Mouse (Mus musculus): ENCODE measurements around the gene Babam2. TPM values are rescaled to one million over a fixed set of nuclear protein-coding genes. Genes with fewer than 3 reads are reported as not detected.
"Not testable (repeated sequence)": the region's sequence is repeated elsewhere in the genome, so short reads cannot be mapped to it uniquely, and the experiment has no call there.

Babam2 gene
- polyA plus RNA-seq, 1 experiment = 45.2 TPM

DNA sequence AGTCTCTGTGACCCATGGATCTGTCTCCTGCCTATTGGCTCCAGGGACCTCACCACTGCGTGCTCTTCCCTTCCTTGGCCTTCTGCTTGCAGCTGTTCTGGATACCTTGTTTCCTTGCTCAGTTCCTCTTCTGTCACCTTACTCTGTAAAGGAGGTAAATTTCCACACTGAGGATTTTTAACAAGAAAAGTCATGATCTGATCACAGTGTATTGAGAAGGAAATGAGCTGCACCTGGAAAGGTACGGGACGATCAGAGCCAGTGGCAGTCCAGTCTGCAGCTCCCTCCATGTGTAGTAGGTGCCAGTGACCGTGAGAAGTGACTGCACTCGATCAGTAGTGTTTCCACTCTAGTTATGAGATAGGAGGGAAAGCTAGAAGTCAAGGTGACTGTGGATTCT is 129.8 kb downstream of the Babam2 start:
- no peak for DNase-seq (ENCODE audit: extremely low spot score in 1 of 2, low spot score in 1 of 2)

DNA sequence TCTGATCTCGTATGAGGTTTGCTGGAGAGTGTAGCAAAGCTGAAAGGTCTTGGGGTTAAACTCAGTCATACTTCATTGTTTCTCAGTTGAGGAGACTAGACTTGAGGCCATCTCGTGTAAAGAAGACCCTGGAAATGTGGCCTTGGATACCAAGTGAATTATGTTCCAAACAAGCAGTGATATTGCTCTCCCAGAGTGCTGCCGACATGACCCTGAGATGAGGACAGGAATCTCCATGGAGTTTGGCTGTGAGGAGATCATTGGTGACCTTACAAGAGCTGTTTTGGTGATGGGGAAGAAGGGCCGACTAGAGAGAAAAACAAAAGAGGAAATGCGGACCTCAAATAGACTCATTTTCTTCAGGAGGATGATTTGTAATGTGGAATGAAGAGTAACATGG is 130.4 kb downstream of the Babam2 start:
- no peak for DNase-seq (ENCODE audit: extremely low spot score in 1 of 2, low spot score in 1 of 2)

DNA sequence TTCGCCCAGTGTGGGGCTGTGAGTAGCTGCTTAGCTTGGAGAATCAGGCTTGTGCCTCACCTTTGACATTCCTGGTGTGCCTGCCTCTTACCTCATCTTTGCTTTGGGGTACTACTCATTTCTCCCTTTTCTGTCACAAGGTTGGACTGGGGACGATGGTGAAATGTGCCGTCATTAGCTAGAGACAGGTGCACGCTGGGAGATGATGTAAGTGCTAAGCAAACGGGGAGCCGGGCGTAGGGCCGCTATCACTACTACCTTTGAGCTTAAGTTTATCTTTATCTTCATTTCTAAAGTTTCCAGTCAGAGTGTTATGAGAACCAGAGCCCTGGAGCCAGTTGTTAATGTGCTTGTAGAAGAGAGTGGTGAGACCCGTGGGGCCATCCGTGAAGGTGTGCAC is 131.3 kb downstream of the Babam2 start:
- DNase-seq (ENCODE audit: extremely low spot score in 1 of 2, low spot score in 1 of 2) = no peak

DNA sequence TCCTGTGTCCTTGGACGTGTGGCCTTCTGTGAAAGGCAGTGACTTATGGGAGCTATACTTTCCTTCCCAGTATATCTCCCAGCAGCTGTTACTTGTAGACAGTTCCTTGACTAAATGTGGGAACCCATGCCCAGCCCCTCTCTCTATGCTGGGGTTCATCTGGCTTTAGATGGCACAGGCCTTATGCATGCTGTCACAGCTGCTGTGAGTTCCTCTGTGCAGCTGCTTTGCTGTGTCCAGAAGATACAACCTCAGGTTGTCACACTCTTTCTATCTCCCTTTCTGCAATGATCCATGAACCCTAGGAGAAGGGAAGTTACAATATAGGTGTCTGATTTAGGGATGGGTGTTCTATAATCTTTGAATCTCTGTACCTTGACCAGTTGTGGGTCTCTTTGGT is 132.1 kb downstream of the Babam2 start:
- no peak for DNase-seq (ENCODE audit: extremely low spot score in 1 of 2, low spot score in 1 of 2)

DNA sequence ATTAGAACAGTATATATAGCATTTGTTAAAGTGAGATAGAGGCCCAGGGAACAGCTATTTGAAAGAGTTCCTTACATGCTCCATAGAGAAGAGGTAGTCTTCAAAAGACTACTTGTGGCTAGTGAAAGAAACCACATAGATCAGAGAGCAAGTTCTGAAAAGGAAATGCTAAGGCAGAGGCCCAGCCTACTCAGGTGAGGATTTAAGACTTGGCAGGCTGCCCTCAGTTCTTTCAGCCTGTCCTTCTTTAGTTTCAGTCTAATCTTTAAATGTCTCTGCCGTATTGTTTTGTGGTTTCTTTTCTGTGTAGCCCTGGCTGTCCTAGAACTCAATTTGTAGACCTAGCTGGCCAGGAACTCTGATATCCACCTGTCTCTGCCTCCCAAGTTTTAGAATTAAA is 134.1 kb downstream of the Babam2 start:
- no peak for DNase-seq (ENCODE audit: extremely low spot score in 1 of 2, low spot score in 1 of 2)

DNA sequence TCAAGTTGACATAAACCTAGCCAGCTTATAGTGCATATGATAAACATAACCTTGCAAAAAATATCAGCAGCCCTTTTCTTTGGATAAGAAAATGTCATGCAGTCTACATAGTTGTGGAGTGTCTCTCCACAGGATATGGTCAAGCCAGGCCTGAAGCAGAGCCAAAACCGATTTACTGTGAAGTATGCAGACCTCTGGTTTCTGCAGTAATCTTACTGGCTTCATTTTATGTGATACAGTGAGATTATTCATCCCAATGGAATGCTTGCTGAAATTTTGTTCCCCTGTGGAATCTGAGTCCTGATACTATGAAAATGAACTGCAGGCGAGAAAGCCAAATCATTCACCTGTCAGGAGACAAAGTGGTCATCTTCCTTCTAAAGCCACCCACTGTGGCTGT is 138.2 kb downstream of the Babam2 start:
- DNase-seq (ENCODE audit: extremely low spot score in 1 of 2, low spot score in 1 of 2) = no peak

DNA sequence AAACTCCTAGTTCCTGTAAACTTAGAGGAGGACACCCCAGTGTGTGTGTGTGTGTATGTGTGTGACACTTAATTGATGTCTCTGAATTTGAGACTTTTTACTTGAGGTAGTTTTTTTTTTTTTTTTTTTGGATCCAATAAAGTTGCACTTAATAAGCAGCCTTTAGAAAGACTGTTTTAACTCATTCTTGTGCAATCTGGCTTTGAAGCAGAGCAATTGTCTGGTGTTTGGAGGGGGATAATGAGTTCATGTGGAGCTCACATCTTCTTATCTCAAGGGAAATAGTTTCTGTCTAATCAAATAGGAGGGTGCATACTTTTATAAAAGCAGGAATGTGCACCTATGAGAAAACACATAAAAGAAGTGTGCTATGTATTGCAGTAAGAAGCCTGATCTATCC is 142.5 kb downstream of the Babam2 start:
- no peak for DNase-seq (ENCODE audit: extremely low spot score in 1 of 2, low spot score in 1 of 2)

DNA sequence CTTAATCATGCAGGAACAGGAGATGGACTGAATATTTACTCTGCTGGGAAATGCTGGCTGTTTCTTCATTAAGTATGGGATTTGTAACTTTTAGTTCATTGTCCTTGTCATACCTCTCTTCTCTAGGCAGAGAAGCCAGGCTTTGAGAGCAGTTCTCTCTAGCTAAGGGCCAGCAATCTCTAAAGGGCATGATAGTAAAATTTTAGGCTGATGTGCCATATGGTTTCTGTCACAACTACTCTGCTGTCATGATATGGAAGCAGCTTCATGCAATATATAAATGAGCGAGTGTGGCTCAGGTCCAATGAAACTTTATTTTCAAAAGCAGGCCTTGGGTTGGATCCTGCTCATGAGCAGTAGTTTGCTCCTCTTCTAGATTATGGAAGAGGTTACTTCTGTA is 142.9 kb downstream of the Babam2 start:
- no peak for DNase-seq (ENCODE audit: extremely low spot score in 1 of 2, low spot score in 1 of 2)

DNA sequence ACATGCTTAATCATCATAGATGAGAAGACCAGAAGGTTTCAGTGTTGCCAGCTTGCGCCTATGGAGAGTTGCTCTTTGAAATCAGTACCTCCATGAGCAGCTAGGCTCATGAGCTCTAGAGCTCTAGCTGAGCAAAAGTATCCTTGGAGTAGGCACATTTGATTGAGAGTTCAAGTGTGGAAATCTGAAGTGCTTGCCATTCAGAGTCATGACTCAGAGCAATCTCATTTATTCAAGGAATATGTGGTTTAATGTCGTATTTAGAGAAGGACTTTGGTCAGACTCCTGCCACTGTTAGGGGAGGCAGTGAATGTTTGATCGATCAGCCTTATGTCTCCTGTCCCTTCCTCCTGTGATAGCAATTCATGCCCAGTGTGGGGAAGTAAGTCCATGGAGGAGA is 147.4 kb downstream of the Babam2 start:
- DNase-seq (ENCODE audit: extremely low spot score in 1 of 2, low spot score in 1 of 2) = no peak

DNA sequence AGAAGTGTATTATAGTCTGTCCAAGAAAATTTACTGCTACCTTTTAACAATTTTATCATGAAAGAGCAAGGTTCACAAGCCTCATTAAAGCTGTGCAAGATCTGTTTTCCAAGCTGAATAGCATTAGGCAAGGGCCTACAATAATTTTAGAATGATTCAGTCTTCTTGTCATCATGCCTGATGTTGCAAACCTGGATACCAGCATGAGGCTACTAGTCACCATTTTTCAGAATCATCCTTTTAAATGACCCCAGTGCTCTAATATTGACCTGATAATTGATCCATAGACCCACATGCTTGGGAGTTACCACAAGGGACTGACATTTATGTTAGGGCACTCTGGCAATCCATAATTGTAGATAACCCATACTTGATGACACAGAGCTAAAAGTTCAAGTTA is 149.5 kb downstream of the Babam2 start:
- DNase-seq (ENCODE audit: extremely low spot score in 1 of 2, low spot score in 1 of 2) = no peak

DNA sequence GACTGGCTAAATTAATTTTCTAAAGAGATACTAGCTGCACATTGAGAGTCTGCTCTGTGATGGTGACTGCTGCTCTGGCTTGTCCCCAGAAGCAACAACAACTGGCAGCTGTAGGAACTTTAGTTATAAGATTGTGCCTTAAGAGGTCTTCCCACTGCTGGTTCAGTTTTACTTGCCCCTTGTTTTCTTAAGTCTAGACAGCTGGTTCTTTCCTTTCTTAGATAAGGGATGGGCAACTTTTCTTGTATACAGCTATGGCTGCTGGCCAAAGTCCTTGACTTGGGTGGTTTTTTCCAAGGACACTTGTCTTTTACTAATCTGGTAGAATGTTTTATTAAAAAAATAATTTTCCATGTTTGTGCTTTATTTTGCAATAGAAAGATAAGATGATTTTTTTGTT is 151.5 kb downstream of the Babam2 start:
- DNase-seq (ENCODE audit: extremely low spot score in 1 of 2, low spot score in 1 of 2) = no peak

DNA sequence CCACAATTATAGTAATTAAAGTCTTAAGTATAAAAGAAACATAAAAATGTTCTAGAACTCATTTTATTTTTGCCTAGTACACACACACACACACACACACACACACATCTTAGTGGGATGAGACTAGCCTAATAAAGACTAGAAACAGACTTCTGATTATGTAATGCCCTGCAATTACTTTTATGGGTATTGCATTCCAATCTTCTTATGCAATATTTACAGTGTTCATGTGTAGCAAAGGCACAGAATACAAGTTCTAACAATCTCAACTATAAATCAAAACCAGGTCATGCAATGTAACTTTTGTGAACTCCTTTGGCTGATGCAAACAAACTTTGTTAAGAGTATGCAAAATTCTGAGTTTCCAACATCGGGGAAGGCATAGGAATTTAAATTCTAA is 155.3 kb downstream of the Babam2 start:
- no peak for DNase-seq (ENCODE audit: extremely low spot score in 1 of 2, low spot score in 1 of 2)

DNA sequence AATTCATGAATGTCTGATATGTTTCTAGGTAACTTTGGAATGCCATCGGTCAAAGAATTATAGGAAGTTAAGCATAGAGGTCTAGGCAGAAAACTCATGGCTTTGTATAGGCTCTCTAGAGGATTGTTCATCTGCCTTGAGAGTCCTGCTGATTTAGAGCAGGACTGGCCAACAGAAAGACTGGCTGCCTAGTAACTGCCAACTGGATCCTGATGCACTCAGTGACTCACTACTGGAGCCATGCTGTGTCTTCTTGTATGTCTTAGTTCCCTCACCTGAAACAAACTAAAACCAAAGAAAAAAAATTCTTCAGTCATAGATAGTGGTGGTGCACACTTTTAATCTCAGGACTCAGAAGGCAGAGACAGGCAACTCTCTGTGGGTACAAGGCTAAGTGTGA is 156.3 kb downstream of the Babam2 start:
- no peak for DNase-seq (ENCODE audit: extremely low spot score in 1 of 2, low spot score in 1 of 2)

DNA sequence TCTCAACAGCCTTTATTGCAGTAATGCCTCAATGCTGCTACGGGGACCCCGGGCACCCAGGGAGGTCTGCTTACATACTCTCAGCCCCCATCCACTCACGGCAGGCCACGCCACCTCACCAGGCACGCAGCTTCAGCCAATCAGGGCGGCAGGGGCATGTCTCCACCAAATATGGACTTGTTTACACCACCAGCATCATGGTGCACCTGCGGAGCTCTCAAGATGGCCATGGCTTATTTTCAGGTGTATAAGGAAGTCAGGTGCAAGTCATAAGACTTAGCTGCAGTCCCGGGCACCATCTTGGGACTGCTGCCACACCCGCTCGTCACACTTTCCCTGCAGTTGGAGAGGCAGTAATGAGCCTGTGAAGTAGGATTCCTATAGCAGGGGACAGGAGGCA is 161.4 kb downstream of the Babam2 start:
- not testable (repeated sequence) for DNase-seq (ENCODE audit: extremely low spot score in 1 of 2, low spot score in 1 of 2)

DNA sequence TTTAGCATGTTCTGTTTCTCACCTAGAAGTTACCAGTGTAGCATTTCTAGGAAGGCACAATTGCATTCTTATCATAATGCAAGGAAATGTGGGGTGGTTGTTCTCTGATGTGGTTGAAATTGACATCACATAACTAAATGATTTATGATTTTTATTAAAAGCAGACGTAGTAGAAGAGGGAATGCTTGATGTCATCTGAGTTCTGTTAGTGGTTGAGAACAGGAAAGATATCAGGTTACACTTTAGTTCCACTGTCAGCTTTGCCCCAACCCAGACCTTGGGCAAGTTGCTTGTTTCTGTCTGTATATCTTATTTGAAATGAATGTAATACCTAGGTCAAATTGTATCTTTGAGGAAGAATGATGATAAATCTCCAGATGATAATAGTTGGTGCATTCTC is 162.9 kb downstream of the Babam2 start:
- DNase-seq (ENCODE audit: extremely low spot score in 1 of 2, low spot score in 1 of 2) = no peak

DNA sequence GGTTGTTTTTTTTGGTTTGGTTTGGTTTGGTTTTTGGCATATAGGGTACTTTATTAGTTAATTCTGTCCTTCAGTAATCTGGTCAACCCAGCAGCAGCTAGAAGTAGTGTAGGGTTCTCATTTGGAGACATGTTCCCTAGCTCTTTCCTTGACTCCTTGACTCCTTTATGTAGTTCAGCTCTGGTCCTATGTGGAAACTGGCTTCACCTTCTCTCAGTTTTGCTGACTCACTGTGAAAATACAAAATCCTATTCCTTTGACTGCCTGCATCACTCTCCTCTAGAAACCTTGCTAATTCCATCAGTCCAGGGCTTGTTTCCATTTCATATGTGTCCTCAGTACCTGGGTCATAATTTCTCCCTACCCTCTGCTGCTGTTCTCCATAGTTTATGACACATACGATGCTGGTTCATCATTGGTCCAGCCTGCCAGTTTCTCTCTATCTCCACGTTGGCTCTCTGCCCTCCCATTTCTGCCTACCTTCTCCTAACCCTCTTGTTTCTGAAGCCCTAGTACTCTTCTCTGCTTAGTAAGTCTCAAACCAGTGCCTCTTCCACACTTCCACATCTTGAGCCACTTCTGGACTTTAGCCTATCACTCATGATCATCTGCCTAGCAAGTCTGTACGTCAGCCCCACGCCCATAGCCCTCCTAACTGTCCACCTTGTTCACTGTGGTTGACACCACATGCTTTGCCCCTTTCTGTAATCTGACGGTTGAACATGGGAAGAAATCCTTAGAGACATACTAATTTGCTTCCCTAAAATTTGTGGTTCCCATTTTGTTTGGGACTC is 163.5 kb downstream of the Babam2 start:
- no peak for DNase-seq (ENCODE audit: extremely low spot score in 1 of 2, low spot score in 1 of 2)

DNA sequence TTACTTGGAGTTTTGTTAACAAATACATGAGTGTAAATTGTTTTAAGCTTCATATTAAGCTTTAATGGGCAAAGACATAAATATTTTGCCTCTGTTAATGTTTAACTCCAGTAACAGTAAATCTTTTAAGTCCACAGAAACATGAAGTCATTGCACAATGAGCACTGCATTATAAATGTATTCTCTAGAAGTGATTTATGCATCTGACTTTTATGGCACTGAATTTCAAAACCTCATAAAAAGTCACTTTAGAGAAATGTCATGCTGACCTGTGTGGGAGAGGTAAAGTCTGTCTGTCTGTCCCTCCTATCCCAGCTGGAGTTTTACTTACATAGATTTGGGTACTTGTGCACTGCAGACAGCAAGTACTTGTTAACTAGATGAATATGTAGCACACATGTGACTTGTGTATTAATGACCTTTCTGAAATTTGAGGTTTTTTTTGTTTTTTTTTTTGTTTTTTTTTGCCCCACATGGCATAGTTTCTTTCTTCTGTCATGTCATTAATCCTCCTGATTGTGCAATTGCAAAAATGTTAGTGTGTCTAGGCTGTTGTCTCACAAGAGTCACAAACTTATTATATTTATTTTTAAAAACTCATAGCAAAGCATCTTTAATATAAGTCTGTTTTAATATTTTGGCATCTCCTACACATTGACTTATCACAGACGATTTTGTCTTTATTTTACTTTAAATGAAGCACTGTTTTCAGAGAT is 165.4 kb downstream of the Babam2 start:
- no peak for DNase-seq (ENCODE audit: extremely low spot score in 1 of 2, low spot score in 1 of 2)

DNA sequence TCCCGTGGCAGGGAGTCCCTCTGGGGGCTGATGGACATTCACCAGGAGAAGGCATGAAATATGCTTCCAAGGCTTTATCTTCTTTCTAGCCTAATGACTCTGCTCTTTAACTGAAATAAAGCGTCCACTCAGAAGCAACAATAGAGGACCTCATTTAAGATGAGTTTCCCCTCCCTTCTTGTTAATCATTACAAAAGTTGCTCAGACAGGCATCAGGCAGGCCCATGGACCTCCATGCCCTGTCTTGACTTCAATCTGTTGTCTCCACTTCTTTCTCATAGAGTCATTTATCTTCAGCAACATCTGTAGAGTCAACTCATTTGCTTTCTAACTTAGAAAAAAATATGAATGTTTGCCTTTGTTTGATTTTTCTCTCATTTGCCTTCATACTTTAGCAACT is 166.6 kb downstream of the Babam2 start:
- no peak for DNase-seq (ENCODE audit: extremely low spot score in 1 of 2, low spot score in 1 of 2)

DNA sequence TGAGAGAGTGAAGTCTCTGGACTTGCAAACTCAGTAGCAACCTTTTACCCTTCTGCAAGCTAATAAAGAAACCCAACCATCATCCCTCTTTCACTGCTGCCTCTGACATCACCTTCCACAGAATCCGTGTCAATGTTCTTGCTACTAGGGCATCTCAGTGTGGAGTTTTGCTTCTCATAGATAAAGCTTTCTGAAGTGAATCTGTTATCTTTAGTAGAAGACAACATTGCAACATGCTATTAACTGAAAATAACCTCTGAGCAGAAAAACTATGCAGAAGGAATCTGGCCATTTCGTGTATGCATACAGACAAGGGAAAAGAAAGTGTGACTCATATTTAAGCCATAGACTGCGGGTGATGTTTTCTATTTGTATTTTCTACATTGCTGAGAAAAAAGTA is 168.6 kb downstream of the Babam2 start:
- DNase-seq (ENCODE audit: extremely low spot score in 1 of 2, low spot score in 1 of 2) = no peak

DNA sequence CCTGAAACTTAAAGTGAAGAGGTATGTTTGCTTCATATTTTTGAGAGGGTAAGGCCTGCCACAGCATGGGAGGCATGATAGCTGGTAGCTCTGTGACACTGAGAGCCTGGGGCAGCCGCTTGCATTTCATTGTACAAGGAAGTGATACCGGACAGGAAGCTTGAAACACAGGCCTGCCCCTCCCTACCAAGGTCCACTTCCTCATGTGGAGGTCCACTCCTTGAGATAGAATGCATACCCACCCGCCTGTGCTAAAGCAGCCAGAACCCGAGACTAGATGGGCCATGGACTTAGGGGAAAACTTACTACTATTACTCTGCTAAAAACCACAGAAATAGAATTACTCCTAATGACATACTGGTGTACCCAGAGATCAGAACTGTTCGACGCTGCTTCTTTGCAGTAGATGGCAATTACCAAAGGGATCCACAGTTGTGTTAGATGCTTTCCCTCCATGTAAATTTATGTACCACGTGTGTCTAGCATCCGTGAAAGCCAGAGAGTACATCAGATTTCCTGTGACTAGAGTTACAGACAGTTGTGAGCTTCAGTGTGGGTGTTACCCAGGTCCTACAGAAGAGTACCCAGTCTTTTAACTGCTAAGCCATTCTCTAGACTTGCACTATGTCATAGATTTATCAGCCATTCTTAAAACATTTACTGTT is 173.5 kb downstream of the Babam2 start:
- no peak for DNase-seq (ENCODE audit: extremely low spot score in 1 of 2, low spot score in 1 of 2)

DNA sequence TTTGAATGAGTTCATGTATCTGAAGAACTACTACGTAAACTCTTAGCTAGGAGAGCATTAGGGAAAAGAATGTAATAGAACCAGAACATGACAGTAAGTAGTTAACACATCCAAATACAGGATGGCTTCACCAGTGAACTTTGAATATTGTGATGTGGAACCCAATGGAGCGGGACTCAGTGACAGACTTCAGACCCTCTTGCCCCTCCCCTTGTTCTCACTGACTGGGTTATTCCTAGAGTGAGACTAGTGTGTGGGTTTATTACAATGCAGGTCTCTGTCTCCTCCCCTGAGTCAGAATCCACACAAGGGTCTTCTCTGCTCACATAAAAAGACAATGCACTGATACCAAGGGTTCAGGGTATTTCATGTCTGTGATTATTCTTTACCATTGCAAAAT is 175.8 kb downstream of the Babam2 start:
- no peak for DNase-seq (ENCODE audit: extremely low spot score in 1 of 2, low spot score in 1 of 2)

DNA sequence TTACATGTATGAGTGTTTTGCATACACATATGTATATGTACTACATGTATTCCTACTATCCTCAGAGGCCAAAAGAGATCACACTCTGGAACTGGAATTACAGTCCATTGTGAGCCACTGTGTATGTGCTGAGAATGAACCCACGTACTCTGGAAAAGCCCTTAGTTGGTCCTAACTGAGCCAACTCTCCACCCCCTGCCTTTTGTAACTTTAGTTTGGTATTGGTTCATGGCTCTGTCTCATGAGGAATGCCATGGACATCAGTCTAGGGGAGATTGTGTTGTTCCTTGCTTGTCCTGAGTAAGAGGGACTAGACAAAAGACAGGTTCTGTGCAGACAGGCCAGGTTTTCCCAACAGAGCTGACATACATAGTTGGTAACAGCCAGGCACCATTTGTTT is 177.1 kb downstream of the Babam2 start:
- DNase-seq (ENCODE audit: extremely low spot score in 1 of 2, low spot score in 1 of 2) = no peak

All from frontal cortex, adult 2 months (tissue).